Mouse (Mus musculus) adrenal gland, adult 18-20 months (tissue): ENCODE measurements around the gene Eid2. TPM values are rescaled to one million over a fixed set of nuclear protein-coding genes. Genes with fewer than 3 reads are reported as not detected.
"Not testable (repeated sequence)": the region's sequence is repeated elsewhere in the genome, so short reads cannot be mapped to it uniquely, and the experiment has no call there.

ENCODE experiments used
- DNase-seq, 2 experiments: peaks; one replicate each; pipeline ENCODE4 v3.0.0; 2021 to 2022; ENCODE audit warnings: low spot score in 2 of 2
- long read RNA-seq, 2 experiments: library from polyadenylated mRNA; stranded (forward); transcript quantifications; one replicate each; pipeline ENCODE4 v2.0.0; 2021
- total RNA-seq, 2 experiments: library from RNA; stranded (reverse); gene quantifications; 1 replicate in 1 of 2; 2 replicates in 1 of 2; pipeline ENCODE4 v1.2.3; 2021

Eid2 gene
- 10 to 100 TPM; 22.3 to 27.8 TPM for total RNA-seq
- long read RNA-seq, experiment 1, transcript Eid2-201 (1 exons, 1,392 nt), result major isoform, 20 of 20 reads
- long read RNA-seq, experiment 1, partial matches to known transcripts, result 0 of 20 reads
- long read RNA-seq, experiment 1, other reads (novel, unspliced or antisense), result 0 of 20 reads
- long read RNA-seq, experiment 2, transcript Eid2-201 (1 exons, 1,392 nt), result major isoform, 55 of 55 reads
- long read RNA-seq, experiment 2, partial matches to known transcripts, result 0 of 55 reads
- long read RNA-seq, experiment 2, other reads (novel, unspliced or antisense), result 0 of 55 reads

DNA sequence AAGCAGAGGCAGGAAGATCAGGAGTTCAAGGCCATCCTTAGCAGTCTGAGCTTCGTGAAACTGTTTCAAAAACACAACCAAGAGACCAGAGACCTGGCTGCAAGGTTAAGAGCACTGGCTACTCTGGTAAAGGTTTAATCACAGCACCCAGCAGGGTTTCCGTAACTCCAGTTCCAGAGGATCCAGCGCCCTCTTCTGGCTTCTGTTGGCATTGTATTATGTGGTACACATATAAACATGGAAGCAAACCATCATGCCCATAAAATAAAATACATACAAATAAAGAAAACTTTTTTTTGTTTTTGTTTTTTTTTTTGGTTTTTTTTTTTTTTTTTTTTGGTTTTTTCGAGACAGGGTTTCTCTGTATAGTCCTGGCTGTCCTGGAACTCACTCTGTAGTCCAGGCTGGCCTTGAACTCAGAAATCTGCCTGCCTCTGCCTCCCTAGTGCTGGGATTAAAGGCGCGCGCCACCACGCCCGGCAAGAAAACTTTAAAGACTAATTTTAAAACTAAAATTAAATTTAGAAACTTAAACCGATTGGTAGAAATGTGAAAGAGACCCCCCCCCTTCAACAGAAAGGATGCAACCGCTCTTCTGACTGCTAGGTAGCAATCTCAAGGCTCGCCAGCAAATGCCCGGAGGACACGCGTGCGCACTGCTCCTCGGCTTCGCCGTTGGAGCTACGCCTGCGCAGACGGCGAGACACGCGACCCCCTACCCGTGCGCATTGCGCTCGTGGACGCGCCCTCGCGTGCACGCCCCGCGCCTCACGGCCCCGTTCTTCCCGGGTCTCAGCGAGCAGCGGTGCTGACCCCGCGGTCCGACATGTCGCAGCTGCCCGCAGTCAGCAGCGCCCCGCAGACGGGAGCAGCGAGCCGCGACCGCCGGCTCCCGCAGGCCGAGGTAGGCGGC lies at the start of gene Eid2:
Gene Eid2, plus strand, starts transcription at position 753 of the 913 bp plus-strand sequence.
- DNase-seq, result peak; percentile 77 to 81

- not testable (repeated sequence) for DNase-seq
Measured at GRCm38 (mm10) chr7:28218951-28219740, 48.5 kb upstream of the Eid2 start.

DNA sequence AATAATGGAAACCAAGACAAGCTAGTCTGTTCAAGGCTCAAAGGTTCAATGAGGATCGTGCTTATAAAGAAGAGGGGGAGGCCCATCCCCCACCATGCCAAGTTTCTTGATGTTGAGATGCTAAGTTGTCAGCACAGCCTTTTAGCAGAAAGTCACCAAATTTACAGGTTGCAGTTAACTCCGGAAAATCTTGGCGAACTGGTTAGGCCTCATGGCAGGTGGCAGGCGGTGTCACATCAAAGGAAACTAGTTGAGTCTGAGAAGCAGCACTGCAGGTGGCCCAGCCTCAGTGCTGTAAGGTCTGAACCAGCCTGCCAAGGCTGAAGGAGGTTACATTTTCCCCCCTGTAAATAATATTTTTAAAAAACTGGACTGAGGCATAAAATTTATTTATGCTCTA lies 40.8 kb upstream of the Eid2 start:
- DNase-seq, result not testable (repeated sequence)

GRCm38 (mm10) chr7:28227421-28227820 lies 40.3 kb upstream of the Eid2 start:
- not testable (repeated sequence) for DNase-seq

GRCm38 (mm10) chr7:28243943-28244342 lies 23.7 kb upstream of the Eid2 start:
- not testable (repeated sequence) for DNase-seq

DNA sequence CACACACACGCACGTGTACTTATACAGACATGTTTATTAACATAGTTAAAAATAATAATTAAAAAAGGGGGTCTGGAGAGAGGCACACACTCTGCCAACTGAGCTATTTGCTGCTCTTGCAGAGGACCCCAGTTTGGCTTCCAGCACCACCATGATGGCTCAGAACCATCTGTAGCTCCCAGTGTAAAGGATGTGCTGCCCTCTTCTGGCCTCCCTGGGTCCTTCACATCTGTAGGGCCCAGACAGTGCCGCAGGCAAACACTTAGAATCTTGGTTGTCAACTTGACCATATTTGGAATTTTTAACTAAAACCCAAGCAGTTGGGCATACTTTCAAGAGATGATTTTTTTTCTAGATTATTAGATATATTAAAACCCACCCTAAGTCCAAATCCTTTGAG lies 18.7 kb upstream of the Eid2 start:
- no peak for DNase-seq

GRCm38 (mm10) chr7:28251976-28252375 lies 15.7 kb upstream of the Eid2 start:
- no peak for DNase-seq

- DNase-seq, result no peak
Measured at GRCm38 (mm10) chr7:28254591-28254990, 13.1 kb upstream of the Eid2 start.

DNA sequence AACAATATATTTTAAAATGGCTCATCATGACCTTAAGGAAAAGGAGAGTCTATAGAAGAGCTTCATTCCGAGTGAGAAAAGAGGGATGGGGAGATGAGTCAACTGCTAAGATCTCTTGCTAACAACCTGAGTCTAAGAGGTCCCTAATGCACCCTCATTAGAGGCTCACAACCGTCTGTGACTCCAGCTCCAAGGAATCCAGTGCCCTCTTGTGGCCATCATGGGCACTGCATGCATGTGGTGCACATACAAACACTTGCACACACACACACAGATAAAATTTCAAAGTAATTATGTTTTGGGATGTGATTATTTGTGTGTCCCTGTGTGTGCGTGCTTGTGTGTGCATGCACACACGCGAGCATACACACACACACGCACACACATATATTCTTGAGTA lies 12.2 kb upstream of the Eid2 start:
- no peak for DNase-seq

- no peak for DNase-seq
Measured at GRCm38 (mm10) chr7:28262861-28263260, 4.8 kb upstream of the Eid2 start.

GRCm38 (mm10) chr7:28263786-28264185 lies 3.9 kb upstream of the Eid2 start:
- DNase-seq, result peak; percentile 65 to 67

DNA sequence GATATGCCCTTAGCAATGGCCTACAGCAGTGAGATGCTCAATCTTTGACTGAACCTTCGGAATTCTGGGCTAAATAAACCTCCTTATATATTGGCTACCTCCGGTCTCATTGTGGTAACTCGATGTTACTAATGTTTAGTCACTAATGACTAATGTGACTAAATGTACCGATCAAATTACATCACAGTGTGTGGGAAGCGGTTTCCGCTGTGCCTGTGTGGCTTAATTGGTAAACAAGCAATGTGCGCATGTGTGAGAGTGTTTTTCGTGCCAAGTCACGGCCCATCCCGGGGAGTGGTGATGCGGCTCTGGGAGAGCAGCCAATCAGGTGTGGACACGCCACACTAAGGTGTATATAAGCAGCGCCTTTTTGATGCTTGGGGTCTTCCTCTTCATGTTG lies 2.3 kb upstream of the Eid2 start:
- no peak for DNase-seq

DNA sequence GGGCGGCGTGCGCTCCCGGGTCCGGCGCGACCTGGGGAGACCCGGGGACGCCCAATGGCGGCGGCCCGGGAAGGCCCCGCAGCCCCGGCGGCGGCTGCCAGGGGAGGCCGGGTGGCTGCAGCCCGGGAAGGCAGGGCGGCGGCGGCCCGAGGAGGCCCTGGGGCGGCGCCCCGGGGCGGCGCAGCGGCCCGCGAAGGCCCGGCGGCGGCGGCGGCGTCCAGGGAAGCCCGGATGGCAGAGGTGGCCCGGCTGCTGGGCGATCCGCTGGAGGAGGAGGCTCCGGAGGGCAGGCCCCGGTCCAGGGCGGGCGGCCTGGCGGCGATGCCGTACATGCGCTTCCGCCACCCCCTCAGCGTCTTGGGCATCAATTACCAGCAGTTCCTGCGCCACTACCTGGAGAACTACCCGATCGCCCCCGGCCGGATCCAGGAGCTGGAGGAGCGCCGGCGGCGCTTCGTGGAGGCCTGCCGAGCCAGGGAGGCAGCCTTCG lies 406 bp downstream of the Eid2 start:
- peak; percentile 63 to 68 for DNase-seq

- DNase-seq, result no peak
Measured at GRCm38 (mm10) chr7:28268576-28268975, 895 bp downstream of the Eid2 start.

DNA sequence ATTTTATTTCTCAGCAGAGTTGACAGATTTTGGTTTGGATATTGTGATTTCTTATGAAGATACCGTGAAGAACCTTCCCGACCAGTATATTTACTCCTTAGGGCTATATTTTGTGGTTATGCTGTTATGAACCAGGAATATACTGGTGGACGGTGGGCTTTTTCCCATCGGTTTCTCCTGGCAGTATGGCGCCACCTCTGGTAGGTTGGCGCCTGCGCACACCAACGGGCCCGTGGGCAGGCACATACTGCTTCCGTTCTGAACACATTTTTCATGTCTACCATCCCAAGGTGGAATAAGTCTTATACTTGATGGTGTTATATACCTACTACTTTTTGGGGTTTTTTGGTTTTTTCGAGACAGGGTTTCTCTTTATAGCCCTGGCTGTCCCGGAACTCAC lies 1.7 kb downstream of the Eid2 start:
- DNase-seq, result no peak

GRCm38 (mm10) chr7:28271761-28272160 lies 4.1 kb downstream of the Eid2 start:
- no peak for DNase-seq

DNA sequence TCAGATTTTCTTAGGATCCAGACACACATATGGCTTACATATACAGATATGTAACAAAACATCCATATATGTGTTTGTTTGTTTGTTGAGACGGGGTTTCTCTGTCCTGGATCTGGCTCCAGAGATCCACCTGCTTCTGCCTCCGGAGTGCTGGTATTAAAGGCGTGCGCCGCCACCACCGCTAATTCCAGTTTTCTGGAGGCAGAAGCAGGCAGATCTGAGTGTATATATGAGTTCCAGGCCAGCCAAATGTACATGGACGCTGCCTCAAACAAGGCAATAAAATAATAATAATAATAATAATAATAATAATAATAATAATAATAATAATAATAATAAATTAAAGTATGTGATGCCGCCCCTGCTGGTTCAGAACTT lies 9.5 kb downstream of the Eid2 start:
- DNase-seq, result no peak

- peak; percentile 99 for DNase-seq
Measured at GRCm38 (mm10) chr7:28277615-28278278, 10.1 kb downstream of the Eid2 start, which contains the start of gene Eid2b. TSS of gene Eid2b (plus strand) at chr7:28277739.

- DNase-seq, result no peak
Measured at GRCm38 (mm10) chr7:28278279-28278652, 10.6 kb downstream of the Eid2 start.

DNA sequence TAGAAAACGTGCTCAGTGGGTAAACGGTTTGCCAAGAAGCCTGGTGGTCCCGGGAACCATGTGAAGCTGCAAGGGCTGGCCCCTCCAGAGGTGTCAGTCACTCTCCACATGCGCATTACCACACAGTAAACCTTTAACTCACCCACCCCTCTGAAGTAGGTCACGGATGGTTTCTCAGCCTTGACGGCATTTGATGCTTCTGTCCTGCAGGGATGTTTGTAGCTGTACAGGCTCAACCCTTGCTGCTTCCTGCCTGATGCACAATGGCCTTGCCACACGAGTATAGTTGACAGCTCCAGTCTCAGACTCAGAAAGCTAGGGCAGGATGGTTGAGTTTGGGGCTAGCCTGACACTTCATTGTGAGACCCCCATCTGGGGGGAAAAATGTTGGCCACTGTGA lies 12.9 kb downstream of the Eid2 start:
- no peak for DNase-seq

DNA sequence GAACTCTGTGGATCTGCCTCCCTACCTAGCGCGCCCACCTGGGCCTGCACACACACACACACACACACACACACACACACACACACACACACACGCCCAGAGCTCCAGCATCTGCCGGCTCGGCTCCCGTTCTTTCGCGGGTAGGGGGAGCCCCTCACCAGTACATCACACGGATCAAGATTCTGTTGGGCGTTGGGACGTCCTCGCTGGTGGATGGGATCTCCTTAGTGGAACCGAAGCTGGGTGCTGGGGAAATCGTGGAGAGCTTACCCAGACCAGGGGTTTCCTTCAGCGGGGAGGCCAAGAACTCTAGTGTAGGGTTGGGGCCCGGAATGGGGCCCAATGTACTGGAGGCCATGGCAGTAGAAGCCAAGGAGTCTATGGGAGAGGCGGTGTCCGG lies 22.5 kb downstream of the Eid2 start:
- DNase-seq, result no peak
